Mouse (Mus musculus): ENCODE results near the gene Trafd1.

- TF ChIP-seq CTCF (IDR thresholded peaks at IDR 0.05; ENCODE audit: insufficient read depth, low read length) (no peak), POLR2A (IDR thresholded peaks at IDR 0.05; ENCODE audit: borderline replicate concordance, extremely low read depth, low read depth, low read length) (no peak)
Measured at GRCm38 (mm10) chr5:121399540-121399939, 14.1 kb upstream of the Trafd1 start.

Data from lung, adult 2 months (tissue).